Mouse (Mus musculus) E14TG2a.4 (cell line): ENCODE measurements around the gene Olfr806.

ENCODE experiments used
- CTCF ChIP-seq: conservative IDR thresholded peaks from 2 replicates; pipeline ENCODE4 v1.5.1; 2014; ENCODE audit warnings: low read length
- NANOG ChIP-seq: IDR thresholded peaks from 2 replicates; pipeline ENCODE4 v1.6.1; 2014; ENCODE audit warnings: borderline replicate concordance, low read length, mixed read lengths
- POU5F1 ChIP-seq: IDR thresholded peaks from 2 replicates; pipeline ENCODE4 v1.6.1; 2014; ENCODE audit warnings: low read length, borderline replicate concordance

GRCm38 (mm10) chr10:129729275-129729674 is 12.4 kb downstream of the Olfr806 start, which contains the start of gene Olfr805:
- no peak for TF ChIP-seq CTCF
- TF ChIP-seq NANOG, result no peak
- TF ChIP-seq POU5F1, result no peak
